Mouse (Mus musculus): ENCODE data around the gene Unc13c. TPM values are rescaled to one million over a fixed set of nuclear protein-coding genes. Genes with fewer than 3 reads are reported as not detected.

Gene Unc13c
- polyA plus RNA-seq, 1 experiment = 0.10 TPM

- Histone ChIP-seq H3K4me3 (ENCODE audit: low read depth, low read length) (no peak overlapping the region), H3K27me3 (ENCODE audit: control insufficient read depth, insufficient read depth, low read length, poor library complexity, severe bottlenecking) (no peaks in the 10 kb centered on the region), H3K4me1 (ENCODE audit: control insufficient read depth, insufficient read depth, low read length) (no peaks in the 10 kb centered on the region), H3K27ac (ENCODE audit: insufficient read depth, low read length) (no peak overlapping the region), H3K9me3 (replicated peaks; ENCODE audit: control insufficient read depth, insufficient read depth, low read length, poor library complexity, severe bottlenecking) (no peaks in the 10 kb centered on the region), H3K9ac (ENCODE audit: low read depth, poor library complexity, severe bottlenecking) (no peak overlapping the region), H3K36me3 (ENCODE audit: control insufficient read depth, insufficient read depth, low read length, poor library complexity, severe bottlenecking) (no peaks in the 10 kb centered on the region)
- TF ChIP-seq POLR2A (IDR thresholded peaks at IDR 0.05; ENCODE audit: insufficient read depth, low read length) (no peak), CTCF (IDR thresholded peaks at IDR 0.05; ENCODE audit: low read depth, low read length) (no peak), EP300 (IDR thresholded peaks at IDR 0.05; ENCODE audit: insufficient read depth, low read depth, low read length) (no peak)
These were observed 16.4 kb downstream of the Unc13c start for GRCm38 (mm10) chr9:73952331-73952730.

GRCm38 (mm10) chr9:73951586-73951985 lies 17.2 kb downstream of the Unc13c start:
- Histone ChIP-seq H3K9me3 (replicated peaks; ENCODE audit: control insufficient read depth, insufficient read depth, low read length, poor library complexity, severe bottlenecking) (no peaks in the 10 kb centered on the region), H3K9ac (ENCODE audit: low read depth, poor library complexity, severe bottlenecking) (no peak overlapping the region), H3K27ac (ENCODE audit: insufficient read depth, low read length) (no peak overlapping the region), H3K4me3 (ENCODE audit: low read depth, low read length) (no peak overlapping the region), H3K4me1 (ENCODE audit: control insufficient read depth, insufficient read depth, low read length) (no peaks in the 10 kb centered on the region), H3K36me3 (ENCODE audit: control insufficient read depth, insufficient read depth, low read length, poor library complexity, severe bottlenecking) (no peaks in the 10 kb centered on the region), H3K27me3 (ENCODE audit: control insufficient read depth, insufficient read depth, low read length, poor library complexity, severe bottlenecking) (no peaks in the 10 kb centered on the region)
- TF ChIP-seq CTCF (IDR thresholded peaks at IDR 0.05; ENCODE audit: low read depth, low read length) (no peak), POLR2A (IDR thresholded peaks at IDR 0.05; ENCODE audit: insufficient read depth, low read length) (no peak), EP300 (IDR thresholded peaks at IDR 0.05; ENCODE audit: insufficient read depth, low read depth, low read length) (no peak)

- no peaks in the 10 kb centered on the region; the same call in 1 of the 2 replicates for H3K9me3 ChIP-seq (replicated peaks; ENCODE audit: control insufficient read depth, insufficient read depth, low read length, poor library complexity, severe bottlenecking)
- no peak overlapping the region for H3K27ac ChIP-seq (ENCODE audit: insufficient read depth, low read length)
- H3K36me3 ChIP-seq (ENCODE audit: control insufficient read depth, insufficient read depth, low read length, poor library complexity, severe bottlenecking) = no peaks in the 10 kb centered on the region
- no peaks in the 10 kb centered on the region for H3K27me3 ChIP-seq (ENCODE audit: control insufficient read depth, insufficient read depth, low read length, poor library complexity, severe bottlenecking)
- no peak overlapping the region for H3K9ac ChIP-seq (ENCODE audit: low read depth, poor library complexity, severe bottlenecking)
- H3K4me3 ChIP-seq (ENCODE audit: low read depth, low read length) = no peak overlapping the region
- no peak for TF ChIP-seq EP300 (IDR thresholded peaks at IDR 0.05; ENCODE audit: insufficient read depth, low read depth, low read length)
- no peak for TF ChIP-seq POLR2A (IDR thresholded peaks at IDR 0.05; ENCODE audit: insufficient read depth, low read length)
- TF ChIP-seq CTCF (IDR thresholded peaks at IDR 0.05; ENCODE audit: low read depth, low read length) = no peak
- H3K4me1 ChIP-seq (ENCODE audit: control insufficient read depth, insufficient read depth, low read length) = no peaks in the 10 kb centered on the region
These were observed 33.9 kb downstream of the Unc13c start for GRCm38 (mm10) chr9:73934844-73935243.

- TF ChIP-seq EP300 (IDR thresholded peaks at IDR 0.05; ENCODE audit: insufficient read depth, low read depth, low read length) (no peak), POLR2A (IDR thresholded peaks at IDR 0.05; ENCODE audit: insufficient read depth, low read length) (no peak), CTCF (IDR thresholded peaks at IDR 0.05; ENCODE audit: low read depth, low read length) (no peak)
- no peak overlapping the region for H3K4me3 ChIP-seq (ENCODE audit: low read depth, low read length)
These were observed 36.8 kb downstream of the Unc13c start for GRCm38 (mm10) chr9:73931988-73932387.

GRCm38 (mm10) chr9:73927276-73927675 lies 41.5 kb downstream of the Unc13c start:
- H3K9me3 ChIP-seq (replicated peaks; ENCODE audit: control insufficient read depth, insufficient read depth, low read length, poor library complexity, severe bottlenecking) = no peaks in the 10 kb centered on the region
- no peak overlapping the region for H3K27ac ChIP-seq (ENCODE audit: insufficient read depth, low read length)
- H3K4me1 ChIP-seq (ENCODE audit: control insufficient read depth, insufficient read depth, low read length) = no peaks in the 10 kb centered on the region
- TF ChIP-seq CTCF (IDR thresholded peaks at IDR 0.05; ENCODE audit: low read depth, low read length) (no peak), POLR2A (IDR thresholded peaks at IDR 0.05; ENCODE audit: insufficient read depth, low read length) (no peak), EP300 (IDR thresholded peaks at IDR 0.05; ENCODE audit: insufficient read depth, low read depth, low read length) (no peak)
- H3K9ac ChIP-seq (ENCODE audit: low read depth, poor library complexity, severe bottlenecking) = no peak overlapping the region
- no peak overlapping the region for H3K4me3 ChIP-seq (ENCODE audit: low read depth, low read length)
- no peaks in the 10 kb centered on the region for H3K27me3 ChIP-seq (ENCODE audit: control insufficient read depth, insufficient read depth, low read length, poor library complexity, severe bottlenecking)
- no peaks in the 10 kb centered on the region for H3K36me3 ChIP-seq (ENCODE audit: control insufficient read depth, insufficient read depth, low read length, poor library complexity, severe bottlenecking)

More at GRCm38 (mm10) chr9:73931988-73932387, 36.8 kb downstream of the Unc13c start:
- H3K9me3 ChIP-seq (replicated peaks; ENCODE audit: control insufficient read depth, insufficient read depth, low read length, poor library complexity, severe bottlenecking) = no peaks in the 10 kb centered on the region; the same call in 1 of the 2 replicates
- H3K4me1 ChIP-seq (ENCODE audit: control insufficient read depth, insufficient read depth, low read length) = no peaks in the 10 kb centered on the region
- H3K36me3 ChIP-seq (ENCODE audit: control insufficient read depth, insufficient read depth, low read length, poor library complexity, severe bottlenecking) = no peaks in the 10 kb centered on the region
- H3K27ac ChIP-seq (ENCODE audit: insufficient read depth, low read length) = no peak overlapping the region
- no peaks in the 10 kb centered on the region for H3K27me3 ChIP-seq (ENCODE audit: control insufficient read depth, insufficient read depth, low read length, poor library complexity, severe bottlenecking)
- H3K9ac ChIP-seq (ENCODE audit: low read depth, poor library complexity, severe bottlenecking) = no peak overlapping the region

GRCm38 (mm10) chr9:73922449-73923115 lies 46.2 kb downstream of the Unc13c start:
- Histone ChIP-seq H3K36me3 (ENCODE audit: control insufficient read depth, insufficient read depth, low read length, poor library complexity, severe bottlenecking) (no peaks in the 10 kb centered on the region), H3K4me1 (ENCODE audit: control insufficient read depth, insufficient read depth, low read length) (no peaks in the 10 kb centered on the region), H3K27ac (ENCODE audit: insufficient read depth, low read length) (no peak overlapping the region), H3K9ac (ENCODE audit: low read depth, poor library complexity, severe bottlenecking) (no peak overlapping the region), H3K9me3 (replicated peaks; ENCODE audit: control insufficient read depth, insufficient read depth, low read length, poor library complexity, severe bottlenecking) (no peaks in the 10 kb centered on the region), H3K4me3 (ENCODE audit: low read depth, low read length) (no peak overlapping the region), H3K27me3 (ENCODE audit: control insufficient read depth, insufficient read depth, low read length, poor library complexity, severe bottlenecking) (no peaks in the 10 kb centered on the region)
- TF ChIP-seq POLR2A (IDR thresholded peaks at IDR 0.05; ENCODE audit: insufficient read depth, low read length) (no peak), CTCF (IDR thresholded peaks at IDR 0.05; ENCODE audit: low read depth, low read length) (no peak), EP300 (IDR thresholded peaks at IDR 0.05; ENCODE audit: insufficient read depth, low read depth, low read length) (no peak)

Measured in ES-Bruce4 (cell line).